Mouse (Mus musculus): ENCODE measurements at regions not wholly inside any gene's neighbourhood (a gene's known extent, or its start where the extent isn't known, plus 50 kb on each side); places are given as distances from the start of the nearest gene placed in this dataset.
A peak's percentile ranks its signal among the peaks of the same experiment; 100 is the strongest.

DNA sequence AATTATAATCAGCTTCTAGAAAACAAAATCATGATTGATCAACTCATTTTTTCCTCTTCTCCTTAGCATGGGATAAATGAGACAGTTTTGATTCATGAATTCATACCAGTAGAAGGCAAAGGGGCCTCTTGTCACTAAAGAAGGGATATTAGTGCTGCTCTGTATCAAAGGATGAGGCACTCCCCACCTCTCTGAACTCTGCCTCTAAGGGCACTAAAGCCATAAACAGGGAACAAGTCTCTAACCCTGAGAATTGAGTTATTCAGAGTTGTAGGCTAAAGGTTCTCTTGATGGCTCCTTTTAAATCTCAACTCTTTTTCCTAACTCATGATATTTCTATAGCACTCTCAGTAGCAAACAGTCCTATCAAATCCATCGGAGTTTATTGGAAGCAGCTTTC, 442.8 kb downstream of the Dync2h1 start:
- Histone ChIP-seq H3K36me3 (ENCODE audit: control insufficient read depth, insufficient read depth, low read length) (no peaks in the 10 kb centered on the region), H3K27ac (ENCODE audit: low read length) (no peak overlapping the region), H3K4me2 (ENCODE audit: low read depth, low read length) (no peak overlapping the region), H3K9me3 (ENCODE audit: control insufficient read depth, low read length) (no peaks in the 10 kb centered on the region), H3K9ac (ENCODE audit: low read depth, low read length) (no peak overlapping the region), H3K4me1 (ENCODE audit: control insufficient read depth, insufficient read depth, low read length) (no peaks in the 10 kb centered on the region), H3K4me3 (ENCODE audit: low read length) (no peak overlapping the region), H3K27me3 (replicated peaks; ENCODE audit: control insufficient read depth, insufficient read depth, low read length) (no peaks in the 10 kb centered on the region)
- peak; percentile 98 for ATAC-seq
- 73% methylated on average over 1 of the region's 1 CpGs for WGBS

DNA sequence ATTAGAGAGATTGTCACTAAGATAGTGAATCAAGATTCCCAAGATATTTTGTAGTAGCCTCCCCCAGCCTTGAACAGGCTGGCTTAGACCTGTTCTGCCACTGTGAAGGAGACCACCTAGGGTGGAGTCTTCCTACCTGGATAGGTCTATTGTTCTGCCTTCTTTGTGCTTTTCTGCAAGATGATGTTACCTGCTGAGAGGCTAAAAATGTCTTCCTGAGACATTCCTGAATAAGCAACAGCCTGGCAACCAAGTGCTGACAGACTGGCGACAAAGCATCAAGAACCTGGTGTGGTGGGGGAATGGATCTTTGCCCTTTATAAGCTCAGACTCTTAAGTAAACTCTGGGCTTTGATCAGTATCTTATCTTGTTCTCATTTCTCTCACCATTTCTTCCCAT, 447.8 kb downstream of the Dync2h1 start:
- no peaks in the 10 kb centered on the region for H3K27me3 ChIP-seq (replicated peaks; ENCODE audit: control insufficient read depth, insufficient read depth, low read length)
- no peak overlapping the region for H3K9ac ChIP-seq (ENCODE audit: low read depth, low read length)
- 82% methylated on average over 1 of the region's 1 CpGs for WGBS
- H3K4me3 ChIP-seq (ENCODE audit: low read length): no peak overlapping the region
- H3K9me3 ChIP-seq (ENCODE audit: control insufficient read depth, low read length): no peaks in the 10 kb centered on the region
- ATAC-seq: no peak
- H3K4me1 ChIP-seq (ENCODE audit: control insufficient read depth, insufficient read depth, low read length): no peaks in the 10 kb centered on the region
- no peaks in the 10 kb centered on the region for H3K36me3 ChIP-seq (ENCODE audit: control insufficient read depth, insufficient read depth, low read length)
- no peak overlapping the region for H3K27ac ChIP-seq (ENCODE audit: low read length)
- no peak overlapping the region for H3K4me2 ChIP-seq (ENCODE audit: low read depth, low read length)

DNA sequence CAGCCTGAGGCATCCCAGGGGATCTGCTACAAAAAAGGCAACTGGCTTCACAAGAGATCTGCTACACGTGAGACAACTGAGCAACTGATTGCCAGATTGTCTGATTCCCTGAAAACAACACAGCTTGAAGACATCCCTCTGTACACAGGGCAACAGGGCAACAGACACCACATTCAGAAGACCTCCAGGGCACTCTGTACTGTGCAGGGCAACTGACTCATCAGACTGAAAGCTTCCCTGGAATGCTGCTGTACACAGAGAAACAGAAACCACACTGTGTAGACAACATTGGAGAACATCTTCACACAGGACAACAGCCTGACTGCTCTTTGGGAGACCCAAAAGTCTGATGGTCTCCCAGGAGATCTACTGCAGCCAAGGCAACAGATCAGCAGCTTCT, 456.8 kb upstream of the Ddi1 start:
- Histone ChIP-seq H3K4me1 (ENCODE audit: control insufficient read depth, insufficient read depth, low read length) (no peaks in the 10 kb centered on the region), H3K27ac (ENCODE audit: low read length) (no peak overlapping the region), H3K4me2 (ENCODE audit: low read depth, low read length) (no peak overlapping the region), H3K9me3 (ENCODE audit: control insufficient read depth, low read length) (no peaks in the 10 kb centered on the region), H3K36me3 (ENCODE audit: control insufficient read depth, insufficient read depth, low read length) (no peaks in the 10 kb centered on the region), H3K27me3 (replicated peaks; ENCODE audit: control insufficient read depth, insufficient read depth, low read length) (no peaks in the 10 kb centered on the region), H3K4me3 (ENCODE audit: low read length) (no peak overlapping the region), H3K9ac (ENCODE audit: low read depth, low read length) (no peak overlapping the region)
- WGBS: 64% methylated on average over 1 of the region's 1 CpGs
- no peak for ATAC-seq

DNA sequence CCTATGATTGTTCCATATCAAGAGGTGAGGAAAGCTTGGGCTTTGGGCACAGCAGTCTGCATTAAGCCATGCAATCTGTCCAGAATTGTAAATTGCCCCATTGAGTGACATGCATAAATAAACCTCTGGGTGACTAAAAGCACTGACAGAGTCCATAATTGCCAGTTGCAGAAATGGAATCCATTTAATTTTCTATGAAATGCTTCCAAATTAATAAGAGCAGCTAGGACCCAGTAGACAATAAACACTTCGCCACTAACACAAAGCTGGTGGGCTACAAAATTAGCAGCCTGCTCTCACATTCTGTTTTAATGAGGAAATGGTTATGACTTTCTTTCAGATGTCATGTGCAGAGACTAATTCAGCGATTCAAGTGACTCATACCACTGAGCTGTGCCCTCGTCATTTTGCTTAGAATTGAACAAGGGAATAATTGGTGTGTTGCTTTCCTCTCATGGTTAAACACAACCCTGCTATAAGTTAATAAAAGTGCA, 407.6 kb upstream of the Ddi1 start:
- H3K4me1 ChIP-seq (ENCODE audit: control insufficient read depth, insufficient read depth, low read length): no peaks in the 10 kb centered on the region
- H3K27me3 ChIP-seq (replicated peaks; ENCODE audit: control insufficient read depth, insufficient read depth, low read length): no peaks in the 10 kb centered on the region
- H3K36me3 ChIP-seq (ENCODE audit: control insufficient read depth, insufficient read depth, low read length): no peaks in the 10 kb centered on the region
- WGBS: 79% methylated on average over 3 of the region's 3 CpGs
- H3K27ac ChIP-seq (ENCODE audit: low read length): no peak overlapping the region
- no peaks in the 10 kb centered on the region for H3K9me3 ChIP-seq (ENCODE audit: control insufficient read depth, low read length)
- no peak for ATAC-seq
- H3K9ac ChIP-seq (ENCODE audit: low read depth, low read length): no peak overlapping the region
- H3K4me3 ChIP-seq (ENCODE audit: low read length): no peak overlapping the region
- no peak overlapping the region for H3K4me2 ChIP-seq (ENCODE audit: low read depth, low read length)

DNA sequence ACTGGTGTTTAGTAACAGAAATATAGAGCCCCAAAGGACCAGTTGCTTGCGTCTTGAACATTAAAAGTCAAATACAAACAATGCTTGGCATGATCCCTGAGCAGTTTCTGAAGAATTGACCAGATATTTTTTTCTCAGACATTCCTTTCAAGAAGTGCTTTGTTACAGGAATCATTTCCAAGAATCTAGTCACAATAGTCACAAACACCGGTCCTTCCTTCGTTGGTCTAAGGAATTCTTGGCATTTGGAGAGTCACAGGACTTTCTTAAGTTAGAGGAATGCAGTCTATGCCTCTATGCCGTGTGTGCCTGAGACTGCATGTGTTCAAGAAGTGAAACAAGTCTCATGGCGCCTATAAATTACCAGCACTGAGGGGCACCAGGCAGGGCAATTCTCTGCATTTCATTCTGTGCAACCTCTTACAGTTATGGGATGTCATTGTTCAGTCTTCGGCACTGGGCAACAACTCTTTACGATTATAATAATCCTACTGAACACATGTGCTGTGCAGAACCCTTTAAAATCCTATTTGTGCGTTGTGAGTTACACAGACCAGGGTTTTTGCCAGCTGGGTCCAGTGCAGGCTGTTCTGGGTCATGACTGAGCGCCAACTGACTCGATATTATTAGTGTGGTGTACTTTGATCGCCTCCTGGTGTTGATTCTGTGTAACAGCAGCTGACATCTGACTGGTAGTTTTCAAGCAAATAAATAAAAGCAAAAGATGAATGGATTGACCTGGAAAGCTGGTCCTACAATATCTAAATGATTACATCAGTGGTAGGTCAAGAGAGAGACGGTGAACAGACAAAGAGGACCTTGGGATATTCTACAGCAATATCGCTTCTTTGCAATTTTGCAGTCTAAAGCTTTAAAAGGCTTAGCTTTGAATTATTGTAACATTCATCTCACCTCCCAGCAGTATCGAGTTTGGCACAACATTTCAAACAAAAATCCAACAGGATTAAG, 398.6 kb upstream of the Ddi1 start:
- Histone ChIP-seq H3K4me2 (ENCODE audit: low read depth, low read length) (peak overlapping the region; percentile 15; the same call in 1 of the 2 replicates), H3K36me3 (ENCODE audit: control insufficient read depth, insufficient read depth, low read length) (no peaks in the 10 kb centered on the region), H3K9ac (ENCODE audit: low read depth, low read length) (no peak overlapping the region), H3K9me3 (ENCODE audit: control insufficient read depth, low read length) (no peaks in the 10 kb centered on the region), H3K27me3 (replicated peaks; ENCODE audit: control insufficient read depth, insufficient read depth, low read length) (no peaks in the 10 kb centered on the region), H3K4me1 (ENCODE audit: control insufficient read depth, insufficient read depth, low read length) (no peaks in the 10 kb centered on the region), H3K27ac (ENCODE audit: low read length) (no peak overlapping the region; the same call in 1 of the 2 replicates), H3K4me3 (ENCODE audit: low read length) (no peak overlapping the region)
- peak; percentile 82 for ATAC-seq
- 36% methylated on average over 14 of the region's 14 CpGs for WGBS

DNA sequence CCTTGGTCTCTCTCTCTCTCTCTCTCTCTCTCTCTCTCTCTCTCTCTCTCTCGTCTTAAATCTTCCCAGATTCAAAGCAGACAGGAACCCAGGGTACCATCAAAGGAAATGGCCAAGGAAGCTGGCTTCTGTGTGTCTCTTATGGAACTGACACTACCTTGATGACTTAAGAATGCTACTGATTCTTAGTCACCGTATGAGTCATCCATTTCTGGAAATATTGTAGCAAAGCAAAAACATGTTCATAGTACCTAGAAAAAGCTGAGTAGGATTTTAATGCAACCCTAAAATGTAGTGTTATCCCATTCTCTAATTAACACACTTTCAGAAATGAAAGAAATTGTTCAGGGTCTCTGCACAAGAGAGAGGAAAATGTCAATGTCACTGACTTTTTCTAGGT, 396.0 kb upstream of the Ddi1 start:
- 71% methylated on average over 2 of the region's 2 CpGs for WGBS
- no peak for ATAC-seq
- no peak overlapping the region for H3K4me3 ChIP-seq (ENCODE audit: low read length)

DNA sequence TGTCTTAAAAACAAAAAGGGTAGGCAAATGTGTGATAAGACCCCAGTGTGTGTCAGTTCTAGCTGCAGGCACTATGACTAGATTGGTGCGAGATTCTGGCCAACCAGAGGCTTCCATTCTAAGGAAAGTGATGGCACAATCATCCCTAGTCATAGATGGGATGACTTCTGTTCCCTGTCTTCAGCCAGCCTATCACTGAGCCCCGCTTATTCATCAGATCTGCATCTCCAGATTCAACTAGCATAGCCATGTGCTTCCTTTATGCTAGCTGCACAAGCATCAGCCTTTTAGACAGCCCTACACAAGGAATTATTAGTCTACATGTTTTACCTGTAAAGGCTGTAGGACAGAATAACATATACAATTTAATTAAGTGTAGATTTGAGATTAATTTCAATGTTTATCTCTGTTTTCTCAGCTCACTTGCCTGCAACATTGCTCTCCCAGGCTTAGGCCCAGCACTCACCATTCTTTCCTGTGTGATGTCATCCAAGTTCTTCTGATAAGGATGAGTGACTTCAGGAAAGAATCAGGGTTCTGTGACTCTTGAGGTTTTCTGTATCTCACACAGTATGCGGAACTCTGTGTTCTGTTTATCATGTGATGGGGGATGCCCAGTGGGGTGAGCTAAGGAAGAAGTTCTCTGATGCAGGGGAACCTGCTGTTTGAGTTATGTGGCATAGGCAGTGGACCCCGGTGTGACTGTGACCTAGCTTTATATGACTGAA, 382.8 kb upstream of the Ddi1 start:
- no peak overlapping the region for H3K27ac ChIP-seq (ENCODE audit: low read length)
- no peaks in the 10 kb centered on the region for H3K9me3 ChIP-seq (ENCODE audit: control insufficient read depth, low read length)
- no peak overlapping the region for H3K4me3 ChIP-seq (ENCODE audit: low read length)
- WGBS: 87% methylated on average over 4 of the region's 4 CpGs
- no peak overlapping the region for H3K4me2 ChIP-seq (ENCODE audit: low read depth, low read length)
- no peak for ATAC-seq
- H3K36me3 ChIP-seq (ENCODE audit: control insufficient read depth, insufficient read depth, low read length): no peaks in the 10 kb centered on the region
- H3K9ac ChIP-seq (ENCODE audit: low read depth, low read length): no peak overlapping the region
- H3K27me3 ChIP-seq (replicated peaks; ENCODE audit: control insufficient read depth, insufficient read depth, low read length): no peaks in the 10 kb centered on the region
- no peaks in the 10 kb centered on the region for H3K4me1 ChIP-seq (ENCODE audit: control insufficient read depth, insufficient read depth, low read length)

More for the DNA sequence above, 396.0 kb upstream of the Ddi1 start:
- Histone ChIP-seq H3K9ac (ENCODE audit: low read depth, low read length) (no peak overlapping the region), H3K27ac (ENCODE audit: low read length) (no peak overlapping the region), H3K9me3 (ENCODE audit: control insufficient read depth, low read length) (no peaks in the 10 kb centered on the region), H3K36me3 (ENCODE audit: control insufficient read depth, insufficient read depth, low read length) (no peaks in the 10 kb centered on the region), H3K4me2 (ENCODE audit: low read depth, low read length) (no peak overlapping the region), H3K27me3 (replicated peaks; ENCODE audit: control insufficient read depth, insufficient read depth, low read length) (no peaks in the 10 kb centered on the region), H3K4me1 (ENCODE audit: control insufficient read depth, insufficient read depth, low read length) (no peaks in the 10 kb centered on the region)

DNA sequence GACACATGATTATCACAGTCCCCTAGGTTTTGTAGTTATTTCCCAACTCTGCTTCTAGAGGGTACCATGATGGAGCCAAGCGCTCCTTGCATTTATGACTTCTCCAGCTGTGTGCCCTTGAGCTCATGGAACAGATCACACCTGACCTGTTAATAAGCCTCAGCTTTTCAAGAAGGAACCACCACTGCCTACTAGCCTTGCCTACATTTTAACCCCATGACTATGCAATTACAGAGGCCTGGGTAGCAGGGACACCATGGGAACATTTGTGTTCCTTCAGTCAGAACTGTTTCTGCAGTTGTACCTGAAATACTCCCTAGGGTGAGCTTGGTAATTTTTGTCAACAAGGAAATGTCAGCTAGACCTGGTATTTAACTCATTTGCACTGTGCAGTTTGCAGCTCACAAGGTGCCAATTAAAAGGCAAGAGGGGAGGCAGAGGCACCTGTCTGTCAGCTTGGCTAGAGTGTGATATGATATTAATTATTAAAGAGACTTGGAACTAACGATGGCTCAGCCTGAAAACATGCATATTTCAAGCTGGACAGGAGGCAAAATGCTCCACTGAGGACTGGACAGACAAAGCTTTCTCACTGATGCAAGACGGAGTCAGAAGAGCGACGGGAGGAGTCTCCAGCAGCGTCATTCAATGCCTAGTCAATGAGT, 382.1 kb upstream of the Ddi1 start:
- WGBS: 83% methylated on average over 6 of the region's 6 CpGs
- no peak overlapping the region for H3K27ac ChIP-seq (ENCODE audit: low read length)
- H3K9ac ChIP-seq (ENCODE audit: low read depth, low read length): no peak overlapping the region

DNA sequence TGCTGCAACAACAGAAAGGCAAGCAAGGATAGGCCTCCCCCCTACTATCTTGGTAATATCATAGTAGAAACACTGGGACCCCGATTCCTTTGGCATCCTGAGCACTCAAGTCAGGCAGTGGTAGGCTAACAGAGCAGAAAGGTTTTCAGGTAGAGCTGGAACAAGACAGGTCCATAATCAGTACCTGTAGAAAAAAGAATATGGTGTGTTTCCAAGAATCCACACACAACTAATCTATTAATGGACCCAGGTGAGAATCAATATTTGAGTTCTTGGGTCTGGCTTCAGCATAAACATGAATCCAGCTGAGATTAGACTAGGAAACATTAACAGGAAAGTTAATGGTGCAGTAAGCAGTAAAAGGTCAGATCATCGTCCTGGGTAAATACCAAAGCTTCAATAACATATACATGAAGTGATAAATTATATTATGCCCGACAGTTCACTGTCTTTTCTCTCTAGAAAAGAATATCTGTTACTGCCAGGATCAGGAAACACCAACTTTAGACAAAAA, 376.2 kb upstream of the Ddi1 start:
- H3K36me3 ChIP-seq (ENCODE audit: control insufficient read depth, insufficient read depth, low read length): no peaks in the 10 kb centered on the region
- ATAC-seq: peak; percentile 46; the same call in 1 of the 2 replicates
- H3K27me3 ChIP-seq (replicated peaks; ENCODE audit: control insufficient read depth, insufficient read depth, low read length): no peaks in the 10 kb centered on the region
- H3K9ac ChIP-seq (ENCODE audit: low read depth, low read length): no peak overlapping the region
- H3K4me1 ChIP-seq (ENCODE audit: control insufficient read depth, insufficient read depth, low read length): no peaks in the 10 kb centered on the region
- H3K9me3 ChIP-seq (ENCODE audit: control insufficient read depth, low read length): no peaks in the 10 kb centered on the region
- no peak overlapping the region for H3K4me2 ChIP-seq (ENCODE audit: low read depth, low read length)
- H3K27ac ChIP-seq (ENCODE audit: low read length): 0 out of 2 replicates have a peak overlapping the region, but pooled peaks have one; percentile 28
- 53% methylated on average over 3 of the region's 3 CpGs for WGBS
- no peak overlapping the region for H3K4me3 ChIP-seq (ENCODE audit: low read length)

More for the DNA sequence above, 382.1 kb upstream of the Ddi1 start:
- H3K27me3 ChIP-seq (replicated peaks; ENCODE audit: control insufficient read depth, insufficient read depth, low read length): no peaks in the 10 kb centered on the region
- no peak overlapping the region for H3K4me2 ChIP-seq (ENCODE audit: low read depth, low read length)
- H3K4me1 ChIP-seq (ENCODE audit: control insufficient read depth, insufficient read depth, low read length): no peaks in the 10 kb centered on the region
- no peak for ATAC-seq
- H3K9me3 ChIP-seq (ENCODE audit: control insufficient read depth, low read length): no peaks in the 10 kb centered on the region
- no peak overlapping the region for H3K4me3 ChIP-seq (ENCODE audit: low read length)
- H3K36me3 ChIP-seq (ENCODE audit: control insufficient read depth, insufficient read depth, low read length): no peaks in the 10 kb centered on the region

Data from intestine, embryonic 16.5 days (tissue).